Comparison of ENCODE assay signal across 20 mouse cellular contexts in the genomic region with DNA sequence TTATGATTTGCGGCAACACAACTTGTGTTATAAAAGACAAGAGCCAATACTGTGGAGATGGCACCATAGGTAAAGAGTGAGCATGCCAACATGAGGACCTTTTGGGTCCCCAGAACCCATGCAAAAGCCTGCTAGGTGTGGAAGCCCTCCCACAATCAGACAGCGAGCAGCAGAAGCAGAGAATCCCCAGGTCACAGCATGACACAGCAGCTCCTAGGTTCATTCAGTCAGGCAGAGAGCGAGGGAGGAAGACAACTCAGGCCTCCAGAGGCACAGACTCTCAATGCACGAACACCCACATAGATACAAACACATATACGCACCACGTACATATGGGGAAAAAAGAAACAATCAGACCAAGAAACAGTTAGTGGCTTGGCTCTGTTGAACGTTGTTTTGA. TPM values are rescaled to one million over a fixed set of nuclear protein-coding genes. Genes with fewer than 3 reads are reported as not detected.
"Had no signal": no experiment of that assay in that cellular context is flagged by ENCODE, and none has a peak within 500 bp of the region (broad histone marks: within the 10 kb centered on the region; RNA-seq: fewer than 3 reads in every experiment).

No protein-coding gene starts in this region.

- H3K27ac ChIP-seq: limb, embryonic 12.5 days; limb, embryonic 15.5 days; midbrain, embryonic 12.5 days; midbrain, embryonic 15.5 days; neural tube, embryonic 13.5 days; stomach, embryonic 15.5 days had no signal

- H3K36me3 ChIP-seq: limb, embryonic 12.5 days; limb, embryonic 15.5 days; midbrain, embryonic 12.5 days; midbrain, embryonic 15.5 days; neural tube, embryonic 13.5 days; stomach, embryonic 15.5 days had no signal

- H3K27me3 ChIP-seq: limb, embryonic 12.5 days; midbrain, embryonic 12.5 days; midbrain, embryonic 15.5 days; neural tube, embryonic 13.5 days; stomach, embryonic 15.5 days had no signal

- H3K4me1 ChIP-seq: limb, embryonic 12.5 days had no signal

- DNase-seq: kidney, adult 18-20 months; kidney, adult 9 months; kidney, postnatal 14 days; kidney, postnatal 4 days; left cerebral cortex, postnatal 4 days; lung, adult 2 months; lung, postnatal 14 days; lung, postnatal 4 days; retina, postnatal 1 day; right cerebral cortex, postnatal 25 days; spleen, adult 18-20 months; thymus, postnatal 25 days had no signal

- H3K9ac ChIP-seq: limb, embryonic 12.5 days; limb, embryonic 15.5 days; midbrain, embryonic 12.5 days; midbrain, embryonic 15.5 days; neural tube, embryonic 13.5 days; stomach, embryonic 15.5 days had no signal

- H3K9me3 ChIP-seq: limb, embryonic 12.5 days; limb, embryonic 15.5 days; midbrain, embryonic 12.5 days; midbrain, embryonic 15.5 days; neural tube, embryonic 13.5 days; stomach, embryonic 15.5 days had no signal

- H3K4me2 ChIP-seq: limb, embryonic 12.5 days; limb, embryonic 15.5 days; midbrain, embryonic 12.5 days; midbrain, embryonic 15.5 days; neural tube, embryonic 13.5 days; stomach, embryonic 15.5 days had no signal

- ATAC-seq: intestine, embryonic 16.5 days; midbrain, embryonic 15.5 days had no signal

- H3K4me3 ChIP-seq: limb, embryonic 12.5 days; limb, embryonic 15.5 days; midbrain, embryonic 12.5 days; midbrain, embryonic 15.5 days; myocyte; neural tube, embryonic 13.5 days; stomach, embryonic 15.5 days had no signal

RNA-seq across cellular contexts. Expression of gene St6galnac3, which starts 16.8 kb away (rescaled TPM):
- polyA plus RNA-seq: myocyte had no signal
